Mouse (Mus musculus): ENCODE measurements around the gene Slc25a24. TPM values are rescaled to one million over a fixed set of nuclear protein-coding genes. Genes with fewer than 3 reads are reported as not detected.

The Slc25a24 gene
- polyA plus RNA-seq, 1 experiment from 2014 or later, result 5.0 TPM

- 60% methylated on average over 4 of the region's 4 CpGs for WGBS
- no peaks in the 10 kb centered on the region for H3K36me3 ChIP-seq (ENCODE audit: control insufficient read depth, insufficient read depth, low read length)
- DNase-seq (ENCODE audit: low spot score), result no peak
- no peak overlapping the region for H3K4me3 ChIP-seq (ENCODE audit: low read depth, low read length)
- no peak overlapping the region for H3K9ac ChIP-seq (ENCODE audit: low read length)
- ATAC-seq, result no peak
- no peaks in the 10 kb centered on the region for H3K27me3 ChIP-seq (replicated peaks; ENCODE audit: control insufficient read depth, insufficient read depth, low read length)
- no peaks in the 10 kb centered on the region for H3K9me3 ChIP-seq (replicated peaks; ENCODE audit: control insufficient read depth, low read length)
- H3K4me2 ChIP-seq (ENCODE audit: low read length), result peak overlapping the region; percentile 79
- no peaks in the 10 kb centered on the region; the same call in 1 of the 2 replicates for H3K4me1 ChIP-seq (ENCODE audit: control insufficient read depth, insufficient read depth, low read length)
- no peak overlapping the region for H3K27ac ChIP-seq (ENCODE audit: low read depth, low read length)
Measured at GRCm38 (mm10) chr3:109124091-109124490, 1.1 kb downstream of the Slc25a24 start.

GRCm38 (mm10) chr3:109125531-109125930 is 2.6 kb downstream of the Slc25a24 start:
- DNase-seq (ENCODE audit: low spot score) (no peak), ATAC-seq (no peak)
- Histone ChIP-seq H3K4me2 (ENCODE audit: low read length) (no peak overlapping the region), H3K4me3 (ENCODE audit: low read depth, low read length) (no peak overlapping the region), H3K9me3 (replicated peaks; ENCODE audit: control insufficient read depth, low read length) (no peaks in the 10 kb centered on the region), H3K27me3 (replicated peaks; ENCODE audit: control insufficient read depth, insufficient read depth, low read length) (no peaks in the 10 kb centered on the region), H3K27ac (ENCODE audit: low read depth, low read length) (no peak overlapping the region), H3K9ac (ENCODE audit: low read length) (no peak overlapping the region), H3K4me1 (ENCODE audit: control insufficient read depth, insufficient read depth, low read length) (no peaks in the 10 kb centered on the region; the same call in 1 of the 2 replicates), H3K36me3 (ENCODE audit: control insufficient read depth, insufficient read depth, low read length) (no peaks in the 10 kb centered on the region)
- WGBS, result 85% methylated on average over 6 of the region's 6 CpGs

- DNase-seq (ENCODE audit: low spot score), result no peak
- Histone ChIP-seq H3K9me3 (replicated peaks; ENCODE audit: control insufficient read depth, low read length) (no peaks in the 10 kb centered on the region), H3K4me1 (ENCODE audit: control insufficient read depth, insufficient read depth, low read length) (no peaks in the 10 kb centered on the region), H3K27me3 (replicated peaks; ENCODE audit: control insufficient read depth, insufficient read depth, low read length) (no peaks in the 10 kb centered on the region), H3K36me3 (ENCODE audit: control insufficient read depth, insufficient read depth, low read length) (no peaks in the 10 kb centered on the region), H3K4me3 (ENCODE audit: low read depth, low read length) (no peak overlapping the region), H3K27ac (ENCODE audit: low read depth, low read length) (no peak overlapping the region), H3K4me2 (ENCODE audit: low read length) (no peak overlapping the region), H3K9ac (ENCODE audit: low read length) (no peak overlapping the region)
- no peak for ATAC-seq
- 53% methylated on average over 5 of the region's 5 CpGs for WGBS
Measured at GRCm38 (mm10) chr3:109129768-109130167, 6.8 kb downstream of the Slc25a24 start.

- ATAC-seq, result no peak
- Histone ChIP-seq H3K9me3 (replicated peaks; ENCODE audit: control insufficient read depth, low read length) (no peaks in the 10 kb centered on the region), H3K4me3 (ENCODE audit: low read depth, low read length) (no peak overlapping the region), H3K4me1 (ENCODE audit: control insufficient read depth, insufficient read depth, low read length) (no peaks in the 10 kb centered on the region), H3K27ac (ENCODE audit: low read depth, low read length) (no peak overlapping the region), H3K9ac (ENCODE audit: low read length) (no peak overlapping the region), H3K27me3 (replicated peaks; ENCODE audit: control insufficient read depth, insufficient read depth, low read length) (no peaks in the 10 kb centered on the region), H3K36me3 (ENCODE audit: control insufficient read depth, insufficient read depth, low read length) (no peaks in the 10 kb centered on the region), H3K4me2 (ENCODE audit: low read length) (no peak overlapping the region)
- WGBS, result 93% methylated on average over 4 of the region's 4 CpGs
- DNase-seq (ENCODE audit: low spot score), result no peak
Measured at GRCm38 (mm10) chr3:109132966-109133365, 10.0 kb downstream of the Slc25a24 start.

GRCm38 (mm10) chr3:109134036-109134435 is 11.1 kb downstream of the Slc25a24 start:
- no peaks in the 10 kb centered on the region for H3K27me3 ChIP-seq (replicated peaks; ENCODE audit: control insufficient read depth, insufficient read depth, low read length)

GRCm38 (mm10) chr3:109135352-109135751 is 12.4 kb downstream of the Slc25a24 start:
- Histone ChIP-seq H3K9ac (ENCODE audit: low read length) (no peak overlapping the region), H3K4me1 (ENCODE audit: control insufficient read depth, insufficient read depth, low read length) (no peaks in the 10 kb centered on the region), H3K27ac (ENCODE audit: low read depth, low read length) (no peak overlapping the region), H3K27me3 (replicated peaks; ENCODE audit: control insufficient read depth, insufficient read depth, low read length) (no peaks in the 10 kb centered on the region), H3K4me3 (ENCODE audit: low read depth, low read length) (no peak overlapping the region), H3K4me2 (ENCODE audit: low read length) (no peak overlapping the region), H3K36me3 (ENCODE audit: control insufficient read depth, insufficient read depth, low read length) (no peaks in the 10 kb centered on the region), H3K9me3 (replicated peaks; ENCODE audit: control insufficient read depth, low read length) (no peaks in the 10 kb centered on the region)
- DNase-seq (ENCODE audit: low spot score) (no peak), ATAC-seq (no peak)
- WGBS, result 94% methylated on average over 1 of the region's 1 CpGs

More at GRCm38 (mm10) chr3:109134036-109134435, 11.1 kb downstream of the Slc25a24 start:
- Histone ChIP-seq H3K4me1 (ENCODE audit: control insufficient read depth, insufficient read depth, low read length) (no peaks in the 10 kb centered on the region), H3K36me3 (ENCODE audit: control insufficient read depth, insufficient read depth, low read length) (no peaks in the 10 kb centered on the region), H3K9ac (ENCODE audit: low read length) (no peak overlapping the region), H3K9me3 (replicated peaks; ENCODE audit: control insufficient read depth, low read length) (no peaks in the 10 kb centered on the region), H3K27ac (ENCODE audit: low read depth, low read length) (no peak overlapping the region), H3K4me2 (ENCODE audit: low read length) (no peak overlapping the region), H3K4me3 (ENCODE audit: low read depth, low read length) (no peak overlapping the region)
- no peak for DNase-seq (ENCODE audit: low spot score)
- no peak for ATAC-seq
- WGBS, result 94% methylated on average over 15 of the region's 15 CpGs

GRCm38 (mm10) chr3:109152561-109152960 is 29.6 kb downstream of the Slc25a24 start:
- DNase-seq (ENCODE audit: low spot score), result no peak
- 52% methylated on average over 4 of the region's 4 CpGs for WGBS

GRCm38 (mm10) chr3:109153410-109153809 is 30.5 kb downstream of the Slc25a24 start:
- no peak overlapping the region for H3K9ac ChIP-seq (ENCODE audit: low read length)
- H3K27ac ChIP-seq (ENCODE audit: low read depth, low read length), result no peak overlapping the region
- no peak overlapping the region for H3K4me2 ChIP-seq (ENCODE audit: low read length)
- no peaks in the 10 kb centered on the region for H3K36me3 ChIP-seq (ENCODE audit: control insufficient read depth, insufficient read depth, low read length)
- 97% methylated on average over 6 of the region's 6 CpGs for WGBS
- no peak overlapping the region for H3K4me3 ChIP-seq (ENCODE audit: low read depth, low read length)
- no peaks in the 10 kb centered on the region for H3K4me1 ChIP-seq (ENCODE audit: control insufficient read depth, insufficient read depth, low read length)
- H3K27me3 ChIP-seq (replicated peaks; ENCODE audit: control insufficient read depth, insufficient read depth, low read length), result no peaks in the 10 kb centered on the region
- DNase-seq (ENCODE audit: low spot score) (no peak), ATAC-seq (no peak)
- no peaks in the 10 kb centered on the region for H3K9me3 ChIP-seq (replicated peaks; ENCODE audit: control insufficient read depth, low read length)

More at GRCm38 (mm10) chr3:109152561-109152960, 29.6 kb downstream of the Slc25a24 start:
- no peaks in the 10 kb centered on the region for H3K9me3 ChIP-seq (replicated peaks; ENCODE audit: control insufficient read depth, low read length)
- H3K9ac ChIP-seq (ENCODE audit: low read length), result no peak overlapping the region
- no peaks in the 10 kb centered on the region for H3K4me1 ChIP-seq (ENCODE audit: control insufficient read depth, insufficient read depth, low read length)
- H3K4me3 ChIP-seq (ENCODE audit: low read depth, low read length), result no peak overlapping the region
- H3K27ac ChIP-seq (ENCODE audit: low read depth, low read length), result no peak overlapping the region
- no peak for ATAC-seq
- no peak overlapping the region for H3K4me2 ChIP-seq (ENCODE audit: low read length)
- H3K27me3 ChIP-seq (replicated peaks; ENCODE audit: control insufficient read depth, insufficient read depth, low read length), result no peaks in the 10 kb centered on the region
- H3K36me3 ChIP-seq (ENCODE audit: control insufficient read depth, insufficient read depth, low read length), result no peaks in the 10 kb centered on the region

- Histone ChIP-seq H3K4me3 (ENCODE audit: low read depth, low read length) (no peak overlapping the region), H3K27me3 (replicated peaks; ENCODE audit: control insufficient read depth, insufficient read depth, low read length) (no peaks in the 10 kb centered on the region), H3K9me3 (replicated peaks; ENCODE audit: control insufficient read depth, low read length) (no peaks in the 10 kb centered on the region), H3K4me1 (ENCODE audit: control insufficient read depth, insufficient read depth, low read length) (no peaks in the 10 kb centered on the region), H3K36me3 (ENCODE audit: control insufficient read depth, insufficient read depth, low read length) (no peaks in the 10 kb centered on the region), H3K27ac (ENCODE audit: low read depth, low read length) (no peak overlapping the region), H3K4me2 (ENCODE audit: low read length) (no peak overlapping the region), H3K9ac (ENCODE audit: low read length) (no peak overlapping the region)
- DNase-seq (ENCODE audit: low spot score) (no peak), ATAC-seq (no peak)
- WGBS, result 88% methylated on average over 4 of the region's 4 CpGs
Measured at GRCm38 (mm10) chr3:109155926-109156669, 33.1 kb downstream of the Slc25a24 start.
